Mouse (Mus musculus) ZHBTc4 (cell line): ENCODE results near the gene Nrip3.

Experiments
- DNase-seq: peaks from one replicate; pipeline ENCODE4 v3.0.0-alpha.2; 2011; ENCODE audit warnings: low read depth, low spot score

Nrip3 gene

GRCm38 (mm10) chr7:109767575-109768350 is 14.1 kb downstream of the Nrip3 start:
- no peak for DNase-seq

GRCm38 (mm10) chr7:109764009-109764408 is 17.8 kb downstream of the Nrip3 start:
- DNase-seq, result no peak

- DNase-seq, result no peak
These were observed 25.5 kb downstream of the Nrip3 start for GRCm38 (mm10) chr7:109756291-109756690.

- DNase-seq, result no peak
These were observed 27.8 kb downstream of the Nrip3 start for GRCm38 (mm10) chr7:109754034-109754433.

GRCm38 (mm10) chr7:109752008-109752925 is 29.6 kb downstream of the Nrip3 start, which contains the start of gene Tmem9b:
Tmem9b (minus strand) TSS chr7:109752875.
- DNase-seq, result peak; percentile 69

- no peak for DNase-seq
These were observed 30.3 kb downstream of the Nrip3 start for GRCm38 (mm10) chr7:109751427-109752007.

GRCm38 (mm10) chr7:109747747-109748146 is 34.1 kb downstream of the Nrip3 start:
- no peak for DNase-seq

GRCm38 (mm10) chr7:109741703-109742102 is 40.1 kb downstream of the Nrip3 start:
- DNase-seq, result no peak

GRCm38 (mm10) chr7:109741060-109741459 is 40.8 kb downstream of the Nrip3 start:
- DNase-seq, result no peak

- no peak for DNase-seq
These were observed 41.9 kb downstream of the Nrip3 start for GRCm38 (mm10) chr7:109739822-109740370.

- DNase-seq, result no peak
These were observed 47.0 kb downstream of the Nrip3 start for GRCm38 (mm10) chr7:109734806-109735205.

- no peak for DNase-seq
These were observed 50.2 kb downstream of the Nrip3 start, which contains the start of gene Ascl3 for GRCm38 (mm10) chr7:109731626-109732025. Ascl3 (minus strand) TSS chr7:109731726.

GRCm38 (mm10) chr7:109723697-109724096 is 58.1 kb downstream of the Nrip3 start, which contains the start of gene BC051019:
BC051019 (minus strand) TSS chr7:109723850.
- peak; percentile 17 for DNase-seq

GRCm38 (mm10) chr7:109723114-109723513 is 58.7 kb downstream of the Nrip3 start:
- DNase-seq, result peak; percentile 15

- DNase-seq, result peak; percentile 86
These were observed 59.2 kb downstream of the Nrip3 start for GRCm38 (mm10) chr7:109722618-109723017.

GRCm38 (mm10) chr7:109719286-109719685 is 62.5 kb downstream of the Nrip3 start:
- peak; percentile 65 for DNase-seq

- DNase-seq, result no peak
These were observed 68.3 kb downstream of the Nrip3 start for GRCm38 (mm10) chr7:109713434-109713982.

GRCm38 (mm10) chr7:109712198-109712597 is 69.6 kb downstream of the Nrip3 start:
- DNase-seq, result no peak

GRCm38 (mm10) chr7:109710069-109710468 is 71.8 kb downstream of the Nrip3 start:
- no peak for DNase-seq

- DNase-seq, result peak; percentile 32
These were observed 72.9 kb downstream of the Nrip3 start for GRCm38 (mm10) chr7:109708961-109709382.
